Mouse (Mus musculus) neural tube, embryonic 11.5 days (tissue): ENCODE measurements around the gene Tmem189. TPM values are rescaled to one million over a fixed set of nuclear protein-coding genes. Genes with fewer than 3 reads are reported as not detected.

Source experiments
- ATAC-seq: fragments of 200-750 bp; cut with Nextera tagmentation; 2 replicates; pipeline ENCODE4 v1.8.0; 2017; ENCODE audit warnings: moderate number of reproducible peaks, mild to moderate bottlenecking, moderate TSS enrichment, moderate library complexity; ENCODE audit not compliant: insufficient read depth, low FRiP score, low TSS enrichment
- DNase-seq: peaks from one replicate; pipeline ENCODE4 v3.0.0-alpha.2; 2015; ENCODE audit warnings: low spot score
- H3K27ac ChIP-seq: fragments of 300-500 bp; sonication (generic); 2 replicates; pipeline ENCODE4 v1.5.1; 2014; ENCODE audit warnings: low read depth, mild to moderate bottlenecking, low read length
- H3K27me3 ChIP-seq: fragments of 300-500 bp; sonication (generic); 2 replicates; pipeline ENCODE4 v1.6.1; 2014; ENCODE audit warnings: mild to moderate bottlenecking, low read length, mixed read lengths; ENCODE audit not compliant: control insufficient read depth, insufficient read depth
- H3K36me3 ChIP-seq: fragments of 300-500 bp; sonication (generic); 2 replicates; pipeline ENCODE4 v1.6.1; 2014; ENCODE audit warnings: mild to moderate bottlenecking, low read length, moderate library complexity, mixed read lengths; ENCODE audit not compliant: control insufficient read depth, insufficient read depth
- H3K4me1 ChIP-seq: fragments of 300-500 bp; sonication (generic); 2 replicates; pipeline ENCODE4 v1.6.1; 2014; ENCODE audit warnings: low read length, mixed read lengths; ENCODE audit not compliant: control insufficient read depth, insufficient read depth
- H3K4me2 ChIP-seq: fragments of 300-500 bp; sonication (generic); 2 replicates; pipeline ENCODE4 v1.6.1; 2014; ENCODE audit warnings: low read depth, mild to moderate bottlenecking, moderate library complexity
- H3K4me3 ChIP-seq: fragments of 300-500 bp; sonication (generic); 2 replicates; pipeline ENCODE4 v1.5.1; 2014; ENCODE audit warnings: low read depth, low read length
- H3K9ac ChIP-seq: fragments of 300-500 bp; sonication (generic); 2 replicates; pipeline ENCODE4 v1.6.1; 2014; ENCODE audit warnings: mild to moderate bottlenecking, low read length
- H3K9me3 ChIP-seq: fragments of 300-500 bp; sonication (generic); 2 replicates; pipeline ENCODE4 v1.6.1; 2016; ENCODE audit warnings: low read length; ENCODE audit not compliant: control insufficient read depth
- WGBS: fragments of 180-500 bp; shearing (Covaris S2); extraction: QIAGEN DNeasy Blood & Tissue Kit; methylation state at CpG from one replicate; pipeline ENCODE4 v1.1.7; 2014; 5-methylcytosine and 5-hydroxymethylcytosine counted together
- polyA plus RNA-seq: library from polyadenylated mRNA; unstranded; fragments of >200 nt; fragmentation: Nextera tagmentation; extraction: Ambion mirVana; gene quantifications from 2 replicates; pipeline ENCODE4 v1.2.1, GENCODE M21; 2014

Gene Tmem189
- polyA plus RNA-seq, 1 experiment from 2014 or later = 40.4 TPM

DNA sequence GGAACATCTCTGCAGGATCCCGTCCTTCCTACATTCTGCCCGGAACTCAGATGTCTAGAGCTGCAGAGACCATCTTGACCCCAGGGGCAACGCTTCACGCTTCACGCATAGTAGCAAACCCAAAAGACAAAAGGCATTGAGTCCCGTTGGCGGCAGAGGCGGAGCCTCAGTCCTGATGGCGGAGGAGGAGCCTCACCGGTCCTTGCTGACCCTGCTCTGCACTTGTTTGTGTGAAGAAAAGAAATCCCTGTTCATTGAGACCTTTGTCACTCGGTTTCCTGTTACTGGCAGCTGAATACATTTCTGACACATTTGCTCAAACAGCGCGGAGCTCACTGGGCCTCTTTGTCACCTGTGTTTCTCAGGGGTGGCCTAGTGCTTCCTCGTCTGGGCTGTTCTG, 5.9 kb upstream of the Tmem189 start:
- Histone ChIP-seq H3K27ac (no peak overlapping the region), H3K4me1 (no peaks in the 10 kb centered on the region), H3K36me3 (no peaks in the 10 kb centered on the region), H3K27me3 (peaks cover 11% of the 10 kb centered on the region), H3K4me2 (no peak overlapping the region), H3K9ac (no peak overlapping the region), H3K4me3 (no peak overlapping the region), H3K9me3 (no peaks in the 10 kb centered on the region)
- ATAC-seq (no peak), DNase-seq (no peak)
- WGBS = 78% methylated on average over 14 of the region's 14 CpGs

DNA sequence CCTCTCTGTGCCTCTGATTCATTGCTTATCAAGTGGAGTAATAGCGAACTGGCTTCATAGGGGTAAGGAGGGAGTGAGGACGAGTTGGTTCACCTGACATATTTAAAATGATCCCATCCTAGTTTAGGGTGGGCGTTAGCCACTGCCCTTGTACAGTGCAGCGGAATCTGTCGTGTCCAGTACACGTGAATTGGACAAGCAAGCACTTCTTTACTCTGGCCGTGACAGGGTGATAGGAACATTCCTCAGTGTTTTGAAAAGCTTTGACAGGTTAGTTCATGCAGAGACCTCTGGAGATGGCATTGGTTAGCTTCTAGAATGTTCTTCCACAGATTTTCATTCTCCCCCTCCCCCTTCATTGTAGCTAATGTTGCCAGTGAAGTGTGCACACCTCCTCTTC, 5.3 kb upstream of the Tmem189 start:
- peaks cover 15% of the 10 kb centered on the region for H3K27me3 ChIP-seq
- no peak overlapping the region for H3K27ac ChIP-seq
- H3K9me3 ChIP-seq = no peaks in the 10 kb centered on the region
- ATAC-seq (no peak), DNase-seq (no peak)
- 91% methylated on average over 7 of the region's 7 CpGs for WGBS
- H3K4me1 ChIP-seq = peaks cover under 1% of the 10 kb centered on the region
- H3K4me3 ChIP-seq = no peak overlapping the region
- no peaks in the 10 kb centered on the region for H3K36me3 ChIP-seq
- no peak overlapping the region for H3K4me2 ChIP-seq
- no peak overlapping the region for H3K9ac ChIP-seq

DNA sequence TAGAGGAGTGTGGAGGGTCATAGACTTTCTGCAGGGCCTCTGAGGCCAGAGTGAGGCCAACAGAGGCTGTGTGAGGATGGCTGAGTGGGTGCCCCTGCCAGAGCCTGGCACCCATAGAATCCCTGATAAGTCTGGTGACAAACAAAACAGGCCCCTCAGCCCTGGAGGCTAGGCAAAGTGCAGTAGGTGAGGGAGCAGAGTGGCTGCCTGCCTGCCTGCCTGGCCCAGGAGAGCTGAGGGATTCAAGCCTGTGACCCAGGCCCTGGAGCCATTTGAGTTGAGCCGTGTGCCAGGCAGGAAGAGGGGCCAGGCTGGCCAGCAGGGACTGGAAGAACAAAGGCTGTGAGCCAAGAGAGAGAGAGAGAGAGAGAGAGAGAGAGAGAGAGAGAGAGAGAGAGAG, 4.6 kb upstream of the Tmem189 start:
- H3K4me3 ChIP-seq = no peak overlapping the region
- peaks cover 22% of the 10 kb centered on the region for H3K27me3 ChIP-seq
- no peaks in the 10 kb centered on the region for H3K36me3 ChIP-seq
- 75% methylated on average over 1 of the region's 1 CpGs for WGBS
- DNase-seq (no peak), ATAC-seq (no peak)
- H3K4me1 ChIP-seq = peaks cover 8% of the 10 kb centered on the region
- H3K9ac ChIP-seq = no peak overlapping the region
- H3K9me3 ChIP-seq = no peaks in the 10 kb centered on the region
- H3K4me2 ChIP-seq = no peak overlapping the region
- H3K27ac ChIP-seq = no peak overlapping the region

DNA sequence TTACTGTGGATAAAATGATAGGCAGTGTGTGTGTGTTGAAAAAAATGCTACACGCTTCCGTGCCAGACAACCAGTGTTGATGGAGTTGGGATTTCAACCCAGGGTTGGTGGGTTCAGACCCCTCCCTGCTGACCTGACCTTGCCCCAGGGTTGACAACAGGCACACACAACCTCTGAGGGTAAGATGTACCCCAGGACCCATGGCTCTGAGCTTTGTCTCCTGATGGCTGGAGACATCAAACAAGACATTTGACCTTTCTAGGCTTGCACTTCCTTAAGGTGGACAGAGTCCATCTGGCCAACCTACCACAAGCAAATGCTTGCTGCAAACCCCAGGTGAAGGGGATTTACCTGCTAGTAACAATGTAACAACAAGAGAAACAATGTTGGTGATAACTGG, 3.9 kb upstream of the Tmem189 start:
- 93% methylated on average over 2 of the region's 2 CpGs for WGBS
- H3K4me3 ChIP-seq = no peak overlapping the region
- H3K4me1 ChIP-seq = peaks cover 8% of the 10 kb centered on the region
- no peaks in the 10 kb centered on the region for H3K9me3 ChIP-seq
- H3K27ac ChIP-seq = no peak overlapping the region
- no peaks in the 10 kb centered on the region for H3K36me3 ChIP-seq
- DNase-seq (no peak), ATAC-seq (no peak)
- H3K27me3 ChIP-seq = peaks cover 25% of the 10 kb centered on the region
- H3K4me2 ChIP-seq = no peak overlapping the region
- H3K9ac ChIP-seq = no peak overlapping the region

DNA sequence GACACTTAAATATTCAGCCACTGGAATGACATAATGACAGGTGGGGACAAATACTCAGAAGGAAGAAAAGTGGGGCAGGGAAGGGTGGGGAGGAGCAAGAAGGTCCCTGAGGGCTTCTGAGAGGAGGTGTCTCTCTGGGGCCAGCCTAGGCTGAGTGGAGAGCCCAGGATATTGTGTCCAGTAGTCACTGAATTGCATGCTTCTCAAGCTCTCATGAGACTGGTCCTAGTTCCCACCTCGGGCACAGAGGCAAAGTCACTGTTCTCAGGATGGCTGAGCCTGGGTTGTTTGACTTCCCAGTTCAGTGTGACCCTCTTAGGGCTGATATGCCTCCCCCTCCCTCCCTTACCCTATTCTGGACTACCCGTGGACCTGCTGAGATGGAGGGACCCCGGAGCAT, 3.2 kb upstream of the Tmem189 start:
- Histone ChIP-seq H3K9ac (no peak overlapping the region), H3K27me3 (peaks cover 29% of the 10 kb centered on the region), H3K4me3 (no peak overlapping the region), H3K4me2 (no peak overlapping the region), H3K27ac (no peak overlapping the region), H3K4me1 (peaks cover 8% of the 10 kb centered on the region), H3K36me3 (no peaks in the 10 kb centered on the region), H3K9me3 (no peaks in the 10 kb centered on the region)
- 63% methylated on average over 3 of the region's 3 CpGs for WGBS
- no peak for DNase-seq
- ATAC-seq = no peak

DNA sequence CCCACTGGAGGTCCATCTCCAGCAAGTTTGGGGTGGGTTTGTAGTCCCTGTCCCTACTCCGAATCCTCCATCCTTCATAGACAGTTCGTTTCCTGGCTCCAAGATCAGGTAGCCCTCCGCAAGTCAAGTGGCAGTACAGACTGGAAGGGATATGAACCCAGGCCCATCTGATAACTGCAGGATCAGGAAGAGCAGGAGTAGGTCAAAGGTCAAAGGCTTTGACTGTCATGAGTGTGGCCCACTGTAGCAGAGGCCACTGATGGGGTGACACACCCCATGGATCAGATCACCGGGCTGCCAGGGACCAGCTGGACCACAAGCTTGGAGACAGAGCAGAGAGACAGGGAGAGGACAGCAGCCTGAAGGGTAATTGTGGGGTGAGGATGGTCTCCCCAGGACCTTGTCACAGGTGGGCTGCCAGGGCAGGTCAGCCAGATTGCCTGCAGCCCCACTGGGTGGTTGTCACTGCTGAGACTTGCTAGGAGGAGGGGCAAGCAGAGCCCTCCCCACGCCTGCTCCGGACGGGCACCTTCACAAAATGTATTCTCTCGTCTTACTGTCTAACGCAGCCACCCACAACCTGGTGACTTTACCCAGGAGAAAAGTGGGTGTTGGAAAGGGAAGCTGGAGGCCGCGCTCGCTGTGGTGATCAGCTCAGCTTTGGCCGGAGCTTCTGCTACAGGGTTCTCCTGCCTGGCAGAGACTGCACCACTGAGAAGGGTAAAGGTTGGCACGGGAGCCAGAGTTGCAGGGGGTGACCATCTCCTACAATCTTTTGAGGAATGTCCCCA, 2.4 kb upstream of the Tmem189 start:
- ATAC-seq (no peak), DNase-seq (no peak)
- no peak overlapping the region for H3K9ac ChIP-seq
- H3K4me3 ChIP-seq = no peak overlapping the region
- 93% methylated on average over 14 of the region's 14 CpGs for WGBS
- H3K9me3 ChIP-seq = no peaks in the 10 kb centered on the region
- peaks cover 33% of the 10 kb centered on the region for H3K27me3 ChIP-seq
- H3K36me3 ChIP-seq = no peaks in the 10 kb centered on the region
- no peak overlapping the region for H3K27ac ChIP-seq
- no peak overlapping the region for H3K4me2 ChIP-seq
- H3K4me1 ChIP-seq = peaks cover 8% of the 10 kb centered on the region

DNA sequence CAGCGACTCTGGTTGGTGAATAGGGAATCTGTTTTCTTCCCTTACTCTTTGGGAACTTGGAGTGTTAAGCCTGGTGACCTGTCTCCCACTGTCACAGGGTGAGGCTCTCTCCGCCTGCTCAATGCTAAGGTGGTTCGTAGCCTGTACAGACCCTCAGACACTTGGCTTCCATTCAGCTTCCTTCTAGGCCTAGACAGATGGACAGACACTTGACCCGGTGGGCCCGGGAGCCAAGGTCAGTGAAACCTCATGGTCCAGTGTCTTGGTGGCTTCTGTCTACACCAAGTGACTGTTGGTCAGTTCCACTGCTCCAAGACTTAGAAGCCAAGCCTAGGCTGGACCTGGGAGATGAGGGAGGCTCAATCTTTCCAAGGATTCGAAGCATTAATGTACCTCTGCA, 1.8 kb upstream of the Tmem189 start:
- no peak overlapping the region for H3K4me3 ChIP-seq
- H3K36me3 ChIP-seq = no peaks in the 10 kb centered on the region
- ATAC-seq (no peak), DNase-seq (no peak)
- H3K4me1 ChIP-seq = peaks cover 8% of the 10 kb centered on the region
- 88% methylated on average over 6 of the region's 6 CpGs for WGBS
- no peak overlapping the region for H3K4me2 ChIP-seq
- no peak overlapping the region for H3K27ac ChIP-seq
- no peak overlapping the region for H3K9ac ChIP-seq
- H3K27me3 ChIP-seq = peaks cover 33% of the 10 kb centered on the region
- H3K9me3 ChIP-seq = no peaks in the 10 kb centered on the region

DNA sequence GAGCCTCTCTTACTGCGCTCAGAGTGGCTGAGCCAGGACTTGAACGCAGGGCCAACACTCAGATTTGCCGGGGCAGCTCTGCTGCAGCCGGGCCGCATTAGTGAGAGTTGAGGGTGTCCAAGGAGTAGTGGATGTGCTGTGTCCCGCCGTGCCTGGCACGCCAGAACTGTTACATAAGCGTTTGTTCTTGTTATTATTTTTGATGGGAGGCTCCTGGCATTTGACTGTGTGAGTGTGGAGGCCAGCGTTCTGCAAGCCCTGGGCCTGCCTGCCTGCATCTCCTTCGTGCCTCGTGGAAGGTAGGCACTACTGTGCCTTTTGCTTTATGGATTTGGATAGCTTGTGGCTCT, 1.3 kb upstream of the Tmem189 start:
- no peak overlapping the region for H3K4me2 ChIP-seq
- H3K4me3 ChIP-seq = no peak overlapping the region
- peaks cover 8% of the 10 kb centered on the region for H3K4me1 ChIP-seq
- no peaks in the 10 kb centered on the region for H3K9me3 ChIP-seq
- no peak for ATAC-seq
- H3K27me3 ChIP-seq = peaks cover 33% of the 10 kb centered on the region
- no peak overlapping the region for H3K9ac ChIP-seq
- no peak for DNase-seq
- no peaks in the 10 kb centered on the region for H3K36me3 ChIP-seq
- WGBS = 84% methylated on average over 12 of the region's 12 CpGs
- no peak overlapping the region for H3K27ac ChIP-seq

DNA sequence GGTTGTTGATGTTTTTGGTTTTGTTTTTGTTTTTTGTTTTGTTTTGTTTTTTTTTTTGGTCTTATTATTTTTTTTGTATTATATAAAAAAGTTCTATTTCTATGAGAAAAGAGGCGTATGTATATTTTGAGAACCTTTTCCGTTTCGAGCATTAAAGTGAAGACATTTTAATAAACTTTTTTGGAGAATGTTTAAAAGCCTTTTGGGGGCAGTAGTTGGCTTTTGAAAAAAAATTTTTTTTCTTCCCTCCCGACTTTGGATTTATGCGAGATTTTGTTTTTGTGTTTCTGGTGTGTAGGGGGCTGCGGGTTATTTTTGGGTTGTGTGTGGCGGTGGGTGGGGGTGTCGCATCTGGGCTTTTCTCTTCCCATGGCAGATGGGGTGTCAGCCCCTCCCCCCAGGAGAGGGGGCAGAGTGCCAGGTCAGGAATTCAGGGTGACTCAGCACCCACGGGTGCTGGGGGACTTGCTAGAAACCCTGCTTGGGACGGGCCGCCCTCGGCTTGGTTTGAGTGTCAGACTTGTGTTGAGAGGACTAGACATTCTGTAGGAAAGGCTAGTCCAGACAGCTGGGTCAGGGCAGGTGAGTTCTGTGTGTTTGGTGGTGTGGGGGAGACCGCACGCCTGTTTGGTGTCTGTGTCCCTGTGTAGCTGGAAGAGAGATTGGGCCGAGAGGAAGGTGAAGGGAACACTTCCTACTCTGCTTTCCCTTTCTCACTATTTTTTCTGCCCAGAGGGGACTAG, 768 bp upstream of the Tmem189 start:
- peak overlapping the region; percentile 46; the same call in 1 of the 2 replicates for H3K4me3 ChIP-seq
- no peaks in the 10 kb centered on the region for H3K36me3 ChIP-seq
- WGBS = 58% methylated on average over 15 of the region's 15 CpGs
- H3K9me3 ChIP-seq = no peaks in the 10 kb centered on the region
- peaks cover 35% of the 10 kb centered on the region for H3K27me3 ChIP-seq
- no peak for ATAC-seq
- DNase-seq = no peak
- peaks cover 8% of the 10 kb centered on the region for H3K4me1 ChIP-seq
- no peak overlapping the region for H3K27ac ChIP-seq
- peak overlapping the region; percentile 87 for H3K4me2 ChIP-seq
- no peak overlapping the region for H3K9ac ChIP-seq
